Comparison of ENCODE assay signal across 23 mouse cellular contexts in the genomic region with DNA sequence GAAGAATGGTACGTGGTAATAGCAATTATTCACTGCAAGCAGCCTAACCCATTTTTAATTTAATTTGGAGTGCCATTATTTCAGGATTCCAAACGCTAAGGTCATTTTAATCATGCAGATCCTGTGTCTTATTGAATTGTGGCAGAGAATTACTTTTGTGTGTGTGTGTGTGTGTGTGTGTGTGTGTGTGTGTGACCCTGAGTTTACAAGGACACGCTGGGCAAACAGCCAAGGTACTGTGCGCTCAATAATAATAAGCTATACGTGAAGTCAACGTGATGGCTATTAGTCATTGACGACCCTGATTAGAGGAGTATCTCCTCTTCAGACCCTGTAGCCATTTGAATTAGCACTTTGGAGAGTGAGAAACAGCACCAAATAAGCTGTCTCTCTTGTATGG.
A peak's percentile ranks its signal among the peaks of the same experiment; 100 is the strongest.
DNase-seq lines count a peak whose midpoint lies in the region; ATAC-seq lines count a peak whose summit lies in the region.
"Had no signal": no experiment of that assay in that cellular context is flagged by ENCODE, and none has a peak within 500 bp of the region (broad histone marks: within the 10 kb centered on the region; RNA-seq: fewer than 3 reads in every experiment).

No protein-coding gene starts in this region.

- peak; percentile 41 for DNase-seq in adrenal gland, postnatal 10 days
- DNase-seq in adrenal gland, adult 18-20 months (ENCODE audit: low spot score in 2 of 2): no peak
- DNase-seq in forebrain, embryonic 11.5 days (ENCODE audit: low spot score): peak; percentile 53
- DNase-seq in hindbrain, embryonic 14.5 days (ENCODE audit: low spot score): no peak
- DNase-seq in retina, postnatal 1 day: peak; percentile 59
- DNase-seq in retina, embryonic 14.5 days (ENCODE audit: low spot score): no peak
- DNase-seq: B cell, adult 2 months; cerebellum, adult 11 months; cerebellum, adult 8-10 months; cerebellum, postnatal 14 days; embryo, embryonic 11 days; gastrocnemius, adult 2 months; gastrocnemius, postnatal 25 days; kidney, adult 11 months had no signal

- no peaks in the 10 kb centered on the region for H3K9me3 ChIP-seq in forebrain, embryonic 11.5 days (ENCODE audit: control insufficient read depth, low read length)
- H3K9me3 ChIP-seq in forebrain, embryonic 13.5 days (replicated peaks): no peaks in the 10 kb centered on the region
- H3K9me3 ChIP-seq in hindbrain, embryonic 14.5 days (ENCODE audit: control insufficient read depth, low read length): no peaks in the 10 kb centered on the region
- H3K9me3 ChIP-seq in hindbrain, embryonic 16.5 days (ENCODE audit: control insufficient read depth, low read length): no peaks in the 10 kb centered on the region
- H3K9me3 ChIP-seq: embryonic facial prominence, embryonic 15.5 days; forebrain, embryonic 10.5 days; G1E; heart, embryonic 12.5 days; hindbrain, embryonic 15.5 days had no signal

- H3K4me3 ChIP-seq in forebrain, embryonic 11.5 days (ENCODE audit: low read depth, low read length): no peak overlapping the region
- H3K4me3 ChIP-seq in forebrain, embryonic 13.5 days: no peak overlapping the region
- no peak overlapping the region for H3K4me3 ChIP-seq in hindbrain, embryonic 14.5 days (replicated peaks; ENCODE audit: low read length)
- no peak overlapping the region for H3K4me3 ChIP-seq in hindbrain, embryonic 16.5 days (ENCODE audit: low read length)
- H3K4me3 ChIP-seq: embryonic facial prominence, embryonic 15.5 days; erythroblast, embryonic 14.5 days; forebrain, embryonic 10.5 days; gastrocnemius, adult 2 months; heart, embryonic 12.5 days; hindbrain, embryonic 15.5 days had no signal

- no peaks in the 10 kb centered on the region for H3K27me3 ChIP-seq in forebrain, embryonic 11.5 days (ENCODE audit: control insufficient read depth, insufficient read depth, low read length)
- H3K27me3 ChIP-seq in forebrain, embryonic 13.5 days: no peaks in the 10 kb centered on the region
- no peaks in the 10 kb centered on the region for H3K27me3 ChIP-seq in hindbrain, embryonic 14.5 days (ENCODE audit: control insufficient read depth, insufficient read depth, low read length)
- H3K27me3 ChIP-seq in hindbrain, embryonic 16.5 days (replicated peaks; ENCODE audit: control insufficient read depth, insufficient read depth, low read length): no peaks in the 10 kb centered on the region
- H3K27me3 ChIP-seq: embryonic facial prominence, embryonic 15.5 days; heart, embryonic 12.5 days; hindbrain, embryonic 15.5 days had no signal

- no peak overlapping the region for H3K9ac ChIP-seq in forebrain, embryonic 11.5 days (ENCODE audit: low read length)
- H3K9ac ChIP-seq in forebrain, embryonic 13.5 days: no peak overlapping the region
- H3K9ac ChIP-seq in hindbrain, embryonic 14.5 days: no peak overlapping the region
- no peak overlapping the region for H3K9ac ChIP-seq in hindbrain, embryonic 16.5 days (ENCODE audit: low read depth, low read length)
- H3K9ac ChIP-seq: embryonic facial prominence, embryonic 15.5 days; heart, embryonic 12.5 days; hindbrain, embryonic 15.5 days had no signal

- peaks cover 8% of the 10 kb centered on the region; the same call in 1 of the 2 replicates for H3K4me1 ChIP-seq in forebrain, embryonic 11.5 days (replicated peaks; ENCODE audit: control insufficient read depth, insufficient read depth, low read length)
- H3K4me1 ChIP-seq in forebrain, embryonic 13.5 days: peaks cover 17% of the 10 kb centered on the region
- H3K4me1 ChIP-seq in hindbrain, embryonic 14.5 days (replicated peaks; ENCODE audit: control insufficient read depth, insufficient read depth, low read length): peaks cover 11% of the 10 kb centered on the region
- peaks cover 5% of the 10 kb centered on the region; the same call in 1 of the 2 replicates for H3K4me1 ChIP-seq in hindbrain, embryonic 16.5 days (ENCODE audit: control insufficient read depth, insufficient read depth, low read depth, low read length)
- H3K4me1 ChIP-seq: embryonic facial prominence, embryonic 15.5 days had no signal

- 46% methylated on average over 7 of the region's 7 CpGs for WGBS in forebrain, embryonic 11.5 days
- WGBS in forebrain, embryonic 13.5 days: 14% methylated on average over 7 of the region's 7 CpGs
- WGBS in hindbrain, embryonic 14.5 days: 40% methylated on average over 7 of the region's 7 CpGs
- WGBS in hindbrain, embryonic 16.5 days: 41% methylated on average over 7 of the region's 7 CpGs

- H3K36me3 ChIP-seq in forebrain, embryonic 11.5 days (ENCODE audit: control insufficient read depth, insufficient read depth, low read length): no peaks in the 10 kb centered on the region
- no peaks in the 10 kb centered on the region for H3K36me3 ChIP-seq in forebrain, embryonic 13.5 days (ENCODE audit: poor library complexity, severe bottlenecking)
- H3K36me3 ChIP-seq in hindbrain, embryonic 14.5 days (replicated peaks; ENCODE audit: control insufficient read depth, insufficient read depth): no peaks in the 10 kb centered on the region
- H3K36me3 ChIP-seq in hindbrain, embryonic 16.5 days (ENCODE audit: control insufficient read depth, insufficient read depth, low read length): no peaks in the 10 kb centered on the region
- H3K36me3 ChIP-seq: embryonic facial prominence, embryonic 15.5 days; forebrain, embryonic 10.5 days; G1E; heart, embryonic 12.5 days; hindbrain, embryonic 15.5 days had no signal

- H3K27ac ChIP-seq in forebrain, embryonic 11.5 days (ENCODE audit: low read depth, low read length): no peak overlapping the region
- no peak overlapping the region for H3K27ac ChIP-seq in forebrain, embryonic 13.5 days
- peak overlapping the region; percentile 44; the same call in 1 of the 2 replicates for H3K27ac ChIP-seq in hindbrain, embryonic 14.5 days
- no peak overlapping the region for H3K27ac ChIP-seq in hindbrain, embryonic 16.5 days (ENCODE audit: low read depth, low read length)
- H3K27ac ChIP-seq: embryonic facial prominence, embryonic 15.5 days; forebrain, embryonic 10.5 days; gastrocnemius, adult 2 months; hindbrain, embryonic 15.5 days had no signal

- ATAC-seq in forebrain, embryonic 11.5 days (replicated peaks; ENCODE audit: low FRiP score): no peak
- no peak for ATAC-seq in forebrain, embryonic 13.5 days
- ATAC-seq in hindbrain, embryonic 14.5 days (ENCODE audit: low FRiP score): no peak
- no peak for ATAC-seq in hindbrain, embryonic 16.5 days
- ATAC-seq: CD4-positive, CD25-positive, alpha-beta regulatory T cell, adult 4 months had no signal

- H3K4me2 ChIP-seq in forebrain, embryonic 11.5 days (ENCODE audit: low read depth, low read length, severe bottlenecking): no peak overlapping the region
- H3K4me2 ChIP-seq in forebrain, embryonic 13.5 days: no peak overlapping the region
- H3K4me2 ChIP-seq in hindbrain, embryonic 14.5 days (replicated peaks): no peak overlapping the region
- H3K4me2 ChIP-seq in hindbrain, embryonic 16.5 days (ENCODE audit: low read length): no peak overlapping the region
- H3K4me2 ChIP-seq: embryonic facial prominence, embryonic 15.5 days; heart, embryonic 12.5 days; hindbrain, embryonic 15.5 days had no signal

Comparison
In these comparisons a context has a peak if more than half of its experiments do, and no peak if none do; other contexts are left out.
1. DNase-seq: peak in adrenal gland, postnatal 10 days (single experiment), forebrain, embryonic 11.5 days (single experiment) and retina, postnatal 1 day (single experiment); none in adrenal gland, adult 18-20 months (0 of 2), hindbrain, embryonic 14.5 days (single experiment) and retina, embryonic 14.5 days (single experiment).